Mouse (Mus musculus): ENCODE data around the gene Atp1a4.

The Atp1a4 gene

DNA sequence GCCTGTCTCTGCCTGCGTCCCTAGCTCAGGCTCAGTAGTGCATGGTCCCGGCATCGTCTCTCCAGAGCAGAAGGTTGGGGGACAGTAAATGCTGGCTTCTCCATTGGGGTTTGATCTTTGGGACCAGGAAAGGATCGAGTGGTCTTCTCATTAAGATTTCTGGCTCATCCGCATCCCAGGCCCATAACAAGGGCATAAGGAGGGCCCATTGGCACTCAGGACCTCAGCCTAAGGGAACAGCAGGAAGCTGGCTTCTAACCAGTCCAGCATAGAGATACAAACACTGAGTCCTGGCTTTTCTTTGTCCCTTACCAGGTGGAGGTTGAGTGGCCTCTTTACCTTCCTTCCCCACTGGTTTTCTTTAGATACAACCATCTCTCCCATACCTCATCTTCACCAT is 60.4 kb downstream of the Atp1a4 start:
- no peak for DNase-seq (ENCODE audit: low read depth, low spot score)

- no peak for DNase-seq (ENCODE audit: low read depth, low spot score)
Observed at GRCm38 (mm10) chr1:172197146-172197545, 61.1 kb downstream of the Atp1a4 start.

DNA sequence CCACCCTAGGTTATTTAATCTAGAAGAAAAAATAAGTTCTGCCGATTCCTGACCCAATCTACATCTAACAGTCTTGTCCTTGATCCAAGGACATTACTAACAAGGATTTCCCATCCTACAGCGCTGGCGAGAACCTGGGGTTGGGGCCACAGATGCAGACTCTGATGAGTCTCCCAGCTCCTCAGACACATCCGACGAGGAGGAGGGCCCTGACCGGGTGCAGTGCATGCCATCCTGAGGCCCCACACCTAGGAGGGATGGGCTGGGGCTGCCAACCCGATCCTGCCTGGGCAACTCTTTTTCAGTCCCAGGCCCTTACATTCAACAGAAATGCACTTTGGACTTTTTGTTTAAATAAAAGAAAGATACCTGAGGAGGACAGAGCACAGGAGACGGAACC is 63.8 kb downstream of the Atp1a4 start:
- no peak for DNase-seq (ENCODE audit: low read depth, low spot score)

DNA sequence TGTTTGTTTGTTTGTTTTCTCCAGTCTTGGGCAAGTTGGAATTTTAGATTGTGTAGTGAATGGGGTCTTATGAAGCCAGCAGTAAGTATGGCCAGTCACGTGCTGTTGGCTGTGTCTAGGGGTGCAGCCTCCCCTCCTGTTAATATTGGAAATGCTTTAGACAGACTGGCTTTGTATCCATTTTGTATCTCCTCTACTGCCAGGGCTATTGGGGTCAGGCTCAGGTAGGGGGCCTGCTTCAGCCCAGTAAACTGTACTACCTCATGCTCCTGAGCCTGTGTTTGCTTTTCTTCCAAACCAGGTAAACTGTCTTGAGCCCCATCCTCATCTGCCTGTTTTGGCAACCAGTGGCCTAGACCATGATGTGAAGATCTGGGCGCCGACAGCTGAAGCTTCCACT is 66.0 kb downstream of the Atp1a4 start:
- DNase-seq (ENCODE audit: low read depth, low spot score), result no peak

- DNase-seq (ENCODE audit: low read depth, low spot score), result no peak
Observed at GRCm38 (mm10) chr1:172191578-172191977, 66.6 kb downstream of the Atp1a4 start.

- DNase-seq (ENCODE audit: low read depth, low spot score), result no peak
Observed at GRCm38 (mm10) chr1:172188891-172189290, 69.3 kb downstream of the Atp1a4 start.

DNA sequence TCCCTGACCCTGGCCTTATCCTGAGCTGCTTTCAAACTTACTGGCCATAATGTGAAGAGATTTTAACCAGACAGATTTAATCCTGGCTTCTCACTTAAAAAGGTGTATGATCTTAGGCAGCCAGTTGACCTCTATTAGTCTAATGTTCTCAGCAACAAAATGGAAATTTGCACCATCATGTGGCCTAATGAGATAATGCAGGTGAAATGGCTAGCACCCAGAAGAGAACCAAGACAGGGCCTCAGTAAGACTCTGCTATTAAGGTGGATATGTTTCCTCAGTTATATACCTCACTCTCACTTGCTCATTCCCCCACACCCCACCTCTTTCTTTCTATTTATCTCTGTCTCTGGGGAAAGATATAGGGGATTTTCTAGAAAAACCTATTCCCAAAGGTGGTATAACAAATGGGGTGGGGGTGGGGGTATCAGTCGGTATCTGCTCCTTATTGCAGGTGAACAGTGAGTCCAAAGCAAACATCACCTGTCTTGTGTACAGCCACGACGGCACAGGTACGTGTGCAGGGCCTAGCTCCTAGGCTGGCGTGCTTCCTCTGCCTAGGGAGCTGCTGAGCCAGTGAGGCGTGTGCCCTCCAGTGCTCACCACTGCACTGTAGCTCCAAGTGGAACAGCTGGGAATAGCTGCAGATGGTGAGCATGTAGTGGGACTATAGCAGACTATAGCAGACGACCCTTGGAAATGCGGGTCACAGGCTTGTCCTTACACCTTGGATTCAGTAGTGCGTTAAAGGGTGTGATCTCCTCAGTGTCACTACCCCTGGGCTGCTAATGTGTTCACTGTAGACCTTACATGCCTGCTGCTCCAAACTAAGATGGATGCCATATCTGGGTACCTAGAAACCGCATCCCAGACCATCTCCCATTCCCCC is 71.6 kb downstream of the Atp1a4 start:
- DNase-seq (ENCODE audit: low read depth, low spot score), result no peak

- DNase-seq (ENCODE audit: low read depth, low spot score), result no peak
Observed at GRCm38 (mm10) chr1:172183915-172184314, 74.3 kb downstream of the Atp1a4 start.

DNA sequence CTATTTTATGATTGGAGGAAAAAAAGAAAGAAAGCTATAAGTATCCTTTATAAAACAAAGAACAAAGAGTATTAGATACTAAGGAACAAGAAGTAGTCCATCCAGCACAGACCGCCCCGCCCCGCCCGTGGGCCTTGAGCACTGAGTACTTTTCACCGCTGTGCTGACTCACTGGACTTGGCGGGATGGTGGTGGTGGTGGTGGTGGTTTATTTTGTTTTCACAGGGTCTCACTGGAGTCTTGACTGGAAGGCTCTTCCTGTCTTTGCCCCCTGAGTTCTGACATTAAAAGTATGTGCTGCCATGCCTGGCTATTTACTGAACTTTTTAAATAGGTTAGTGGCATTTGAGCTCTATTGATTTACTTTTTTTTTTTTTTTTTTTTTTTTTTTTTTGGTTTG is 75.2 kb downstream of the Atp1a4 start:
- no peak for DNase-seq (ENCODE audit: low read depth, low spot score)

DNA sequence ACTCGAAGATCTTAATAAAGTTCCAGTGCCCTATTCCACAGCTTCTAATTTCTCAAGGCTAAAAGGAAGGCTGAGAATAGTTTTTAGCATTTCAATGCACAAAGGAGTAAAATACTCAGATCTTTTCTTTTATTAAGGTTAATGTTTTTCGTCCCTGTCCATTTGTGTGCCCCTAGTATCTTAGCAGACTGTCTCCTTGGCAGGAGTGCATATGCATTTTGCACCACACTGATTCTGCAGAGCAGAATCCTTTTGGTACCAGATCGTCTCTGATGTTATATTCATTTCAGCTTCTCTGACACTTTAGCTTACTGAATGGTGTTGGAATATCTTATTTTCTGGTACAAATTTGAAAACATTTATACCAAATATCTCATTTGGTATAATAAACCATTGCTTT is 76.4 kb downstream of the Atp1a4 start:
- DNase-seq (ENCODE audit: low read depth, low spot score), result no peak

DNA sequence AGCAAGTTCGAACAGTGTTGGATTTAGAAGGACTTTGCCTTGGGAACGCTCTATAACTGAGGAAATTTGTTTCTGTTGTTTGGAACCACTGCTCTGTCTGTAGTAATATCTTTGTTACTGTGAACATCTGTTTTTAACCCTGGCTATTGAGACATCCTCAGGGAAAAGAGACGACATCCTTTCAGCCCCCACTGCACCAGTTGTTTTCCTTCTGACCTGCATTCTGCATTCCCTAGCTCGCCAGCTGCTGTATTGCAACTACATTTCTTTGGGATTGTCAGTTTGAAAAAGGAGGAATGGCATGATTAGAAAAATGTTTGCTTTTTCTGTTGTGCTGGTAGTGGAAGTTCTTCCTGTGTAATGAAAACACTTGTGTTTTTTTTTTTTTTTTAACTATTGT is 77.3 kb downstream of the Atp1a4 start:
- no peak for DNase-seq (ENCODE audit: low read depth, low spot score)

DNA sequence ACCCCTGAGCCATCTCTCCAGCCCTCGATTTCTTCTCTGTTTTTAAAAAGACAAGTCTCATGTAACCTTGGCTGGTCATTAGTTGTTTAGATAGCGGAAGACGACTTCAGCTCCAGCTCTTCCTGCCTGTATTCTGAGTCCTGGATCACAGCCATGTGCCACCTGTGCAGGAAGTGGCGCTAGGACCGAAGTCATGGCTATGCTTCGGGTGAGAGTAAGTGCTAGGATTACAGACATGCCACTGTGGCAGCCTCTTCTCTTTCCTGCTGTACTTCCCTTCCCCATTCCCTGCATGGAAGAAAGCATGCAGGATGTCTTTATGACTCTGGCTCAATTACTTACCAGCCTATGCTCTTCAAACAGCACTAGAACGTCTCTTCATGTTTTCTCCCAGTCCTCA is 79.1 kb downstream of the Atp1a4 start:
- no peak for DNase-seq (ENCODE audit: low read depth, low spot score)

DNA sequence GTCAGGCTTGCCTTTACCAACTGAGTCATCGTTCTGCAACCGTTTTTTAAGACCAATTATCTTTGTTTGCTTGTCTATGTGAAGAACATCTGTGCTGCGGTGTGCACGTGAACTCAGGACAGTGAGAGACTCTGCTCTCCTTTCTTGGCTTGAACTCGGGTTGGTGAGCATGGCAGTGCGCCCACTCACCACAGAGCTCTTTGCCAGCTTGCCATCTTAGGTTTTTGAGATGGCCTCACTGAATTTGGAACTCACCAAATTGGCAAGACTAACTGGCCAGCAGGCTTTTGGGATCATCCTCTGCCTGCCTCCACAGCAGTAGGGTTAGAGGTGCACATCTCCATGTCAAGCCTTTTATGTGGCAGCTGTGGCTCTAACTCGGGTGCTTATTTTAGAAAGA is 80.4 kb downstream of the Atp1a4 start:
- DNase-seq (ENCODE audit: low read depth, low spot score), result no peak
